Mouse (Mus musculus): Measurements from ENCODE around the gene Ddx59. TPM values are rescaled to one million over a fixed set of nuclear protein-coding genes. Genes with fewer than 3 reads are reported as not detected.

Gene Ddx59
- polyA plus RNA-seq (2021): 15.7 TPM

- H3K27me3 ChIP-seq: no peaks in the 10 kb centered on the region
- POLR2A ChIA-PET: interaction anchor here (1.0 to 1.5 kb wide), 5 partner anchors 10 to 69 kb away, joined by 3 to 7 read pairs (median 3); partner anchors contain the start of gene Camsap2
- DNase-seq (ENCODE audit: low read depth, low spot score): peak; percentile 71
- no peak for TF ChIP-seq CTCF (IDR thresholded peaks at IDR 0.05)
- CTCF ChIA-PET: interaction anchor here (0.6 to 1.4 kb wide), 4 partner anchors 13 to 70 kb away, joined by 3 read pairs; no protein-coding TSS in a partner anchor
- ATAC-seq: peak; percentile 95
- in situ Hi-C loops (cut with MboI; ENCODE audit: low pct_unique_long_range_greater_than_20kb): loop anchor here (5.0 kb wide), 1 partner anchor 68 kb away; the partner anchor contains the start of gene Camsap2
Measured at GRCm38 (mm10) chr1:136414798-136415755, at the start of gene Ddx59. Gene Ddx59, plus strand, starts transcription at chr1:136415271.

GRCm38 (mm10) chr1:136365986-136366385 lies 49.1 kb upstream of the Ddx59 start:
- no peaks in the 10 kb centered on the region for H3K27me3 ChIP-seq
- TF ChIP-seq CTCF (IDR thresholded peaks at IDR 0.05): no peak
- DNase-seq (ENCODE audit: low read depth, low spot score) (no peak), ATAC-seq (no peak)
- in situ Hi-C loops (cut with MboI; ENCODE audit: low pct_unique_long_range_greater_than_20kb): no loop called here
- CTCF ChIA-PET: no interaction called here
- POLR2A ChIA-PET: no interaction called here

DNA sequence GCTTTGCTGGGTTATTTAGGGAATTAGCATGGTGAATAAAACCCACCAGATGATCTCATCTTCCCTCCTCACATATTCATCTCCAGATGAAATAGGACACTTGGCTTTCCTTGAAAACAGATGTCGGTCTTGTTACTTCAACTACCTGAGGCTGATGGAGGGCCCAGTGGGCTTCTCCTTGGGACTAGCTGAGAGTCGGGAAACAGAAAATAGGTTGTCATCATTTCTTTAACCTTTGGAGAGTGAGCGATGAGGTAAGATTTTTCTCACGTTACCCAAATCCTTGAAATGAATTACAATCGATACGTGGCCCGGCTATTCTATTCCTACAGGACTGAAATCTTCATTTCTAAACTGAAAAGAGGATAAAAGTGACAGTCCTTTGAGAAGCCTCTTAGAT lies 35.8 kb upstream of the Ddx59 start:
- CTCF ChIA-PET: no interaction called here
- TF ChIP-seq CTCF (IDR thresholded peaks at IDR 0.05): no peak

DNA sequence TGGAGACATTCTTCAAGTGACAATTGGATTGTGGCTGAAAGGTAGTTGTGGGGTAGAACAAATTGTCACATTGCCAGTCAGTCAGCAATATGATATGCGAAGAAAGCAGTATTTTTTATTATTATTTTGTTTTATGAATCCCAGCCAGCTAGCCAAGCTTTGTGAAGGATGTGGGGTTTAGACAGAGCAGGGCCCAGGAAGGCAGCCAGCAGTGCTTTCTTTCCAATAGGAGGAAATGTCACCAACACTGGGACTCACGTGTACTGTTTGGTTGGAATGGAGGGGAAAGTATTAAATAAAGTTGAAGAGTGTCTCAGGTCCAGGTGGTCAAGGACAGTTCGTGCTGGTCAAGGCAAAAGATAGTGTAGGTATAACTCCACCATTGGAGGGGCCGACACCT lies 34.9 kb upstream of the Ddx59 start:
- TF ChIP-seq CTCF (IDR thresholded peaks at IDR 0.05): no peak
- H3K27me3 ChIP-seq: no peaks in the 10 kb centered on the region
- POLR2A ChIA-PET: no interaction called here
- no peak for ATAC-seq
- DNase-seq (ENCODE audit: low read depth, low spot score): no peak
- CTCF ChIA-PET: no interaction called here
- in situ Hi-C loops (cut with MboI; ENCODE audit: low pct_unique_long_range_greater_than_20kb): no loop called here

More for the DNA sequence above, 35.8 kb upstream of the Ddx59 start:
- POLR2A ChIA-PET: no interaction called here
- ATAC-seq (no peak), DNase-seq (ENCODE audit: low read depth, low spot score) (no peak)
- H3K27me3 ChIP-seq: peaks cover 2% of the 10 kb centered on the region
- in situ Hi-C loops (cut with MboI; ENCODE audit: low pct_unique_long_range_greater_than_20kb): no loop called here

- no peaks in the 10 kb centered on the region for H3K27me3 ChIP-seq
- TF ChIP-seq CTCF (IDR thresholded peaks at IDR 0.05): no peak
- ATAC-seq (no peak), DNase-seq (ENCODE audit: low read depth, low spot score) (no peak)
- ChIA-PET POLR2A (no interaction called here), CTCF (no interaction called here)
- in situ Hi-C loops (cut with MboI; ENCODE audit: low pct_unique_long_range_greater_than_20kb): no loop called here
Measured at GRCm38 (mm10) chr1:136380606-136381005, 34.5 kb upstream of the Ddx59 start.

DNA sequence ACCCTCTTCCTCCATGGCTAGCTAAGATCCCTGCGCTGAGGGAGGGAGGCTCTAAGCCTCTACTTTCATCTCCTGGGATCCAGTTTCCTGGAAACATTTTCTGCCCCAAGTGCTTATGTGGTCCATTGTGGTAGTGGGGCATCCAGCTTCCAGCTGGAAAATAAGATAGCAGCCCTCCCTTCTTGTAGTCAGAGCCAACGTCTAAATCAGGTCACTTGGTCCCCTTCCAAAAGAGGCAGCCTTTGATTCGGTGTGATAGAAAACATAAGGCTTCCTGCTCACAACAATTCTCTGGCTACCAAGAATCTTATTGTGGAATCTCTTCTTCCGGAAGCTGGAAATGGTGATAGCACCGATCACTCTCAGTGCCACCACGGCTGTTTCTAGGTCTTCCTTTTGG lies 33.9 kb upstream of the Ddx59 start:
- ATAC-seq: no peak
- DNase-seq (ENCODE audit: low read depth, low spot score): no peak

DNA sequence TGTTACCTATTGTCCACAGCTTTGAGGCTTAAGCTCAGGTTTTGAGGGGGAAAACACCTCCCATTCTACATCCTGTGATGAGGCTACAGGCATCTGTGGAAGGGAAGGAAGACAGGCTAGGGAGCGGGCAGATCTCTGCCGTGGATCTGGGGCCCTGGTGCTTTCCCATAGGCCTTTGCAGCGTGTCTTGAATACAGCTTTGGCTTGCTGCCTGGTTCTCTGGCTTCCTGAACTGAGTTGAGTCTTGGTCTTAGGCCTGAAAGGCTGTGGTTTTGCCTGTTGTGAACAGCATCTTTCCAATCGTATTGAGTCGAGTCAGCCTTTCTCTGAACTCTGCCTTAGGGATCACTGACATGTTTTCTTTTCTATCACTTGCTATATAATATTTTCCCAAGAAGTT lies 33.5 kb upstream of the Ddx59 start:
- TF ChIP-seq CTCF (IDR thresholded peaks at IDR 0.05): no peak
- ChIA-PET CTCF (no interaction called here), POLR2A (no interaction called here)
- ATAC-seq (no peak), DNase-seq (ENCODE audit: low read depth, low spot score) (no peak)
- H3K27me3 ChIP-seq: no peaks in the 10 kb centered on the region
- in situ Hi-C loops (cut with MboI; ENCODE audit: low pct_unique_long_range_greater_than_20kb): no loop called here

More for the DNA sequence above, 33.9 kb upstream of the Ddx59 start:
- no peaks in the 10 kb centered on the region for H3K27me3 ChIP-seq
- in situ Hi-C loops (cut with MboI; ENCODE audit: low pct_unique_long_range_greater_than_20kb): no loop called here
- no peak for TF ChIP-seq CTCF (IDR thresholded peaks at IDR 0.05)
- ChIA-PET POLR2A (no interaction called here), CTCF (no interaction called here)

DNA sequence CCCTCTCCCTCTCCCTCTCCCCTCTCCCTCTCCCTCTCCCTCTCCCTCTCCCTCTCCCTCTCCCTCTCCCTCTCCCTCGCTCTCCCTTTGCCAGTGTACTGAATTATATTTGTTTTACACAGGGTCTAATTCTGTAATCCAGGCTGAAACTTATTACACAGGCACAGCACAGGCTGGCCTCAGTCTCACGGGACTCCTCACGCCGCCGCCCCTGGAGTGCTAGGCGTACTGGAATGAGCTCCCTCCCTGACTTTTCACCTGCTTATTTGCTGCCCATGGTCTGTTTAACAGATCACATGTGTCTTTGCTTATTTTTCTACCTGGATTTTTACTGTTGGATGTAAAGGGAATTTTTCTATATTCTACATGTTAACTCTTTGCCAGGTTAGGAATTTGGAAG lies 28.2 kb upstream of the Ddx59 start:
- DNase-seq (ENCODE audit: low read depth, low spot score) (no peak), ATAC-seq (no peak)
- POLR2A ChIA-PET: no interaction called here
- peaks cover 7% of the 10 kb centered on the region for H3K27me3 ChIP-seq
- TF ChIP-seq CTCF (IDR thresholded peaks at IDR 0.05): no peak
- in situ Hi-C loops (cut with MboI; ENCODE audit: low pct_unique_long_range_greater_than_20kb): no loop called here
- CTCF ChIA-PET: no interaction called here

DNA sequence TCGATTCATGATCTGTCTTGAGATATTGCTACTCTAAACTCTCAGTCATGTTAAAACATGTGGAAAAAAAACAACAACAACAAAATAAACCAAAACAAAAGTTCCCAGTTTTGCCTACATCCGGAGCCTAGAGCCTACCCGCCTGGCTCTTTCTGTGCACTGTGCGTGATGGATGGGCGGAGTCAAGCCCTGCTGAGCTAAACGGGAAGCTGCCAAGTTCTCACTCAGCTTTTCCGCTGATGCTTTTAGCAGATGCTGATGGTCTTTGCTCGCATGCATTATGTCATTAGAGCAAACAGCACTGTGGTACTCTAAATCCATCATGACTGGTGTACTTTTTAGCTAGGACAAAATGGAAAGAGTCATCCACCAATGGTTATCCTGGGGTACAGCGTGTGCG lies 20.6 kb upstream of the Ddx59 start:
- peaks cover 3% of the 10 kb centered on the region for H3K27me3 ChIP-seq
- DNase-seq (ENCODE audit: low read depth, low spot score) (no peak), ATAC-seq (no peak)
- CTCF ChIA-PET: no interaction called here
- POLR2A ChIA-PET: no interaction called here
- in situ Hi-C loops (cut with MboI; ENCODE audit: low pct_unique_long_range_greater_than_20kb): no loop called here
- no peak for TF ChIP-seq CTCF (IDR thresholded peaks at IDR 0.05)

GRCm38 (mm10) chr1:136395073-136395472 lies 20.0 kb upstream of the Ddx59 start:
- peaks cover 3% of the 10 kb centered on the region for H3K27me3 ChIP-seq
- no peak for TF ChIP-seq CTCF (IDR thresholded peaks at IDR 0.05)
- POLR2A ChIA-PET: no interaction called here
- DNase-seq (ENCODE audit: low read depth, low spot score): no peak
- in situ Hi-C loops (cut with MboI; ENCODE audit: low pct_unique_long_range_greater_than_20kb): no loop called here
- no peak for ATAC-seq
- CTCF ChIA-PET: no interaction called here

- in situ Hi-C loops (cut with MboI; ENCODE audit: low pct_unique_long_range_greater_than_20kb): no loop called here
- no peak for ATAC-seq
- CTCF ChIA-PET: interaction anchor here (1.0 to 1.2 kb wide), 2 partner anchors 13 to 94 kb away, joined by 3 read pairs; no protein-coding TSS in a partner anchor
- TF ChIP-seq CTCF (IDR thresholded peaks at IDR 0.05): no peak
- H3K27me3 ChIP-seq: no peaks in the 10 kb centered on the region
- POLR2A ChIA-PET: interaction anchor here (0.7 to 0.8 kb wide), 2 partner anchors 53 to 820 kb away, joined by 3 to 4 read pairs; no protein-coding TSS in a partner anchor
- DNase-seq (ENCODE audit: low read depth, low spot score): no peak
Measured at GRCm38 (mm10) chr1:136401281-136401680, 13.8 kb upstream of the Ddx59 start.

All from Patski (cell line).